8 mouse cellular contexts compared by ENCODE assay signal in the genomic region with DNA sequence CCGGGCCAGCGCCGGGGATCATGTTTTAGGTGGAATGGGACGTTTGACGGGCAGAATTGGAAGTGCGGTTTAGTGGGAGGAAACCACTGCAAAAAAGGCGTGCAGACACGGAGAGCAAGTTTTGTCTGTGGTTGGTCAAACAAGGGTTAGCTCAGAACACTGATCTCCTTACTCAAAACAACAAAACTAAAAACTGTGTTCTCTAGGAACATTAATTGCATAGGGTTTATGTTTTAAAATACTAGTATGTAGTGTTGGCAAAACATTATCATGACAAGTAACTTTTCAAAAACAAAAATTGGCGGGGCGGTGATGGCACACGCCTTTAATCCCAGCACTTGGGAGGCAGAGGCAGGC. TPM values are rescaled to one million over a fixed set of nuclear protein-coding genes. Genes with fewer than 3 reads are reported as not detected.
DNase-seq lines count a peak whose midpoint lies in the region; ATAC-seq and TF ChIP-seq lines count a peak whose summit lies in the region.

No protein-coding gene starts in this region.

- H3K9ac ChIP-seq in embryonic facial prominence, embryonic 13.5 days = peak overlapping the region; percentile 83
- H3K9ac ChIP-seq in intestine, embryonic 14.5 days (ENCODE audit: low read length) = peak overlapping the region; percentile 71

- H3K4me1 ChIP-seq in embryonic facial prominence, embryonic 13.5 days = peaks cover 25% of the 10 kb centered on the region; the same call in 1 of the 2 replicates
- 0 out of 2 replicates have a peak, but pooled peaks cover 10% of the 10 kb centered on the region for H3K4me1 ChIP-seq in intestine, embryonic 14.5 days (replicated peaks; ENCODE audit: control insufficient read depth, insufficient read depth, low read length)

- H3K27ac ChIP-seq in left cerebral cortex, adult 2 months = peak overlapping the region; percentile 89
- peak overlapping the region; percentile 94 for H3K27ac ChIP-seq in embryonic facial prominence, embryonic 13.5 days
- H3K27ac ChIP-seq in intestine, embryonic 14.5 days (ENCODE audit: low read depth) = peak overlapping the region; percentile 95

- peak overlapping the region; percentile 66 for H3K4me2 ChIP-seq in embryonic facial prominence, embryonic 13.5 days
- H3K4me2 ChIP-seq in intestine, embryonic 14.5 days (ENCODE audit: low read length) = peak overlapping the region; percentile 69
- H3K4me2 ChIP-seq in myocyte (ENCODE audit: low read depth) = peak overlapping the region; percentile 84

- no peak for TF ChIP-seq POLR2A in myocyte (IDR thresholded peaks at IDR 0.05; ENCODE audit: insufficient read length, low read depth)

- TF ChIP-seq CTCF in left cerebral cortex, adult 2 months (IDR thresholded peaks at IDR 0.05) = no peak

- ATAC-seq in embryonic facial prominence, embryonic 13.5 days (ENCODE audit: insufficient number of reproducible peaks, insufficient read depth, low FRiP score, low TSS enrichment, low read depth) = no peak
- no peak for ATAC-seq in intestine, embryonic 14.5 days (replicated peaks; ENCODE audit: low FRiP score, low TSS enrichment, low read depth)

- no peaks in the 10 kb centered on the region for H3K9me3 ChIP-seq in embryonic facial prominence, embryonic 13.5 days
- no peaks in the 10 kb centered on the region for H3K9me3 ChIP-seq in intestine, embryonic 14.5 days (ENCODE audit: control insufficient read depth, low read length)

- 33% methylated on average over 11 of the region's 11 CpGs for WGBS in embryonic facial prominence, embryonic 13.5 days
- 38% methylated on average over 11 of the region's 11 CpGs for WGBS in intestine, embryonic 14.5 days

- H3K4me3 ChIP-seq in left cerebral cortex, adult 2 months = peak overlapping the region; percentile 88
- H3K4me3 ChIP-seq in embryonic facial prominence, embryonic 13.5 days = peak overlapping the region; percentile 70
- H3K4me3 ChIP-seq in intestine, embryonic 14.5 days (ENCODE audit: low read depth, low read length) = peak overlapping the region; percentile 58
- H3K4me3 ChIP-seq in myocyte = peak overlapping the region; percentile 38

- no peaks in the 10 kb centered on the region for H3K79me2 ChIP-seq in myocyte (ENCODE audit: control insufficient read depth, insufficient read depth)

- intact Hi-C loops in left cerebral cortex, adult 2 months (cut with DNase I) = no loop called here

- peaks cover 14% of the 10 kb centered on the region for H3K36me3 ChIP-seq in embryonic facial prominence, embryonic 13.5 days
- peaks cover 3% of the 10 kb centered on the region for H3K36me3 ChIP-seq in intestine, embryonic 14.5 days (ENCODE audit: control insufficient read depth, insufficient read depth, low read length)
- H3K36me3 ChIP-seq in myocyte (ENCODE audit: control insufficient read depth, insufficient read depth) = peaks cover 3% of the 10 kb centered on the region

- no peak overlapping the region for H3ac ChIP-seq in myocyte (ENCODE audit: control insufficient read depth, insufficient read length)

- DNase-seq in left cerebral cortex, adult 2 months (ENCODE audit: extremely low spot score in 1 of 2, low spot score in 2 of 2) = no peak
- no peak for DNase-seq in left cerebral cortex, adult 11 months (ENCODE audit: low spot score)
- no peak for DNase-seq in intestine, embryonic 14.5 days (ENCODE audit: low spot score)
- DNase-seq in urinary bladder, postnatal 36 days (ENCODE audit: low spot score in 2 of 2) = no peak
- DNase-seq in left cerebral cortex, adult 9 months (ENCODE audit: low spot score in 2 of 2) = no peak
- DNase-seq in urinary bladder, postnatal 4 days (ENCODE audit: low spot score in 2 of 2) = no peak

- H3K27me3 ChIP-seq in embryonic facial prominence, embryonic 13.5 days = no peaks in the 10 kb centered on the region
- no peaks in the 10 kb centered on the region for H3K27me3 ChIP-seq in intestine, embryonic 14.5 days (replicated peaks; ENCODE audit: control insufficient read depth, insufficient read depth, low read length)
- no peaks in the 10 kb centered on the region for H3K27me3 ChIP-seq in myocyte (ENCODE audit: control insufficient read depth, insufficient read depth, insufficient read length)

TF ChIP-seq in myocyte, 11 proteins besides CTCF, POLR2A, EP300 and RAD21:
- TF ChIP-seq TCF3 (IDR thresholded peaks at IDR 0.05; ENCODE audit: insufficient read length, low read depth) = no peak

RNA-seq across cellular contexts. Expression of gene Pole4, which starts 52.0 kb away (rescaled TPM):
- total RNA-seq in left cerebral cortex, adult 2 months (2021) = 10 to 100 TPM; 26.0 to 31.6 TPM
- polyA plus RNA-seq in embryonic facial prominence, embryonic 13.5 days (2015; fragmentation: Nextera tagmentation; extraction: Ambion mirVana) = 108 and 109 TPM in 2 replicates
- polyA plus RNA-seq in intestine, embryonic 14.5 days (2014; fragmentation: Nextera tagmentation; extraction: Ambion mirVana) = 107 and 116 TPM in 2 replicates
- polyA plus RNA-seq in myocyte (2012; fragmentation: generic; extraction: Trizol) = 43.8 TPM

Comparison
In these comparisons a context has a peak if more than half of its experiments do, and no peak if none do; other contexts are left out.
1. H3K4me3 ChIP-seq: peak in every context shown above with its lines; median percentile 88 in left cerebral cortex, adult 2 months; 70 in embryonic facial prominence, embryonic 13.5 days; 58 in intestine, embryonic 14.5 days; 38 in myocyte.